Mouse (Mus musculus): ENCODE results near the gene 2410004B18Rik.

The 2410004B18Rik gene

DNA sequence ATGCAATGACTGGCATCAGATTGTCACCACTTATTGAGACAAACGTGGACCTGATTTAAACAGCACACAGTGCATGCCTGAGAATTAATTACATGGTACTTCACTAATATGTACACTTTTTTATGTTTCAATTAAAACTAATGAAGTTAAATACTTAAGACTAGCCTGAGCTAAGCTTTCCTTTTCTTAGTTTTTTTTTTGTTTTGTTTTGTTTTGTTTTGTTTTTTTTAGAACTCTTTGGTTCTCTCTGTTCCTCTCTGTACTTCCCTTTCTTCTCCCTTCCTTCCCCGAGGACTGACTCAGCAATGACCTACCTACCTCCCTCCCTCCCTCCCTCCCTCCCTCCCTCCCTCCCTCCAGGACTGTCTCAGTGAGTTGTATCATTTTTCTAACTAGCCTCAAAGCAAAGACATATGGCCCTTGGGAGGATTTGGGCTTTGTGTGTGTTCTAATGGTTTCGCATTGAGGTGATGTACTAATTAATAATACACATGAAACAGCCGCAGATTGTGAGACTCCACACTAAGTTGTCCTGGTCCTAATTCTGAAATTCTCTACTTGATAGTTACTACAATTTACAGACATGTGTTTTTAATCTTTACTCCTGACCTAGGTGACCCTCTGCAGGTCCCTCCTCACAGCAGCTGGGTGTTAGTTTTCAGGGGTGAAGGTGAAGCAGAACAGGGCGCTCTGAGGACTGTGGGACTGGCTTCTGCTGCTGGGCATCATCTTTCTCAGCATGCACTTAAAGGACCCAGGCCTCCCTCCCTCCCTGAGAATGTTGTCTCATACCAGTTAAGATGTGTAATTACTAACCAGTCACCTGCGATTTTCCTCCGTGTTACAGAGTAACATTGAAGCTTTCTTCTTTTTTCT is 8.1 kb upstream of the 2410004B18Rik start:
- DNase-seq (ENCODE audit: low read depth): no peak

DNA sequence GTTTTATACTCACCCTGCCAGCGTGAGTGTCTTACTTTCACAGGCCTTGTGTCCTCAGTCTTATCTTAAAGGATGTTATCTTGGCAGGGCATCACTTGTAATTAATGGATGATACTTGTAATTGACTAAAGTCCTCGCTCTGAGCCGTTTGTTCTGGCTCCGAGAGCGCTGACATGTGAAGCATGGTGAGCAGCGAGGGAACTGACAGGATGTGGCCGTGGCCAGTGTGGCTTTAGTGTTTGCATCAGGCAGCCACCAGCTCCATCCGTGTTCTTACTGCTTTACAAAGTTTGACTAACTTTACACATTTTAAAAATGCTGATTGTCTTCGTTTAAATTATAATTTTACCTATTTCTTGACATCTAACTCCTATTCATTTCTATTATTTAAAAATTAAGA is 4.0 kb upstream of the 2410004B18Rik start:
- no peak for DNase-seq (ENCODE audit: low read depth)

DNA sequence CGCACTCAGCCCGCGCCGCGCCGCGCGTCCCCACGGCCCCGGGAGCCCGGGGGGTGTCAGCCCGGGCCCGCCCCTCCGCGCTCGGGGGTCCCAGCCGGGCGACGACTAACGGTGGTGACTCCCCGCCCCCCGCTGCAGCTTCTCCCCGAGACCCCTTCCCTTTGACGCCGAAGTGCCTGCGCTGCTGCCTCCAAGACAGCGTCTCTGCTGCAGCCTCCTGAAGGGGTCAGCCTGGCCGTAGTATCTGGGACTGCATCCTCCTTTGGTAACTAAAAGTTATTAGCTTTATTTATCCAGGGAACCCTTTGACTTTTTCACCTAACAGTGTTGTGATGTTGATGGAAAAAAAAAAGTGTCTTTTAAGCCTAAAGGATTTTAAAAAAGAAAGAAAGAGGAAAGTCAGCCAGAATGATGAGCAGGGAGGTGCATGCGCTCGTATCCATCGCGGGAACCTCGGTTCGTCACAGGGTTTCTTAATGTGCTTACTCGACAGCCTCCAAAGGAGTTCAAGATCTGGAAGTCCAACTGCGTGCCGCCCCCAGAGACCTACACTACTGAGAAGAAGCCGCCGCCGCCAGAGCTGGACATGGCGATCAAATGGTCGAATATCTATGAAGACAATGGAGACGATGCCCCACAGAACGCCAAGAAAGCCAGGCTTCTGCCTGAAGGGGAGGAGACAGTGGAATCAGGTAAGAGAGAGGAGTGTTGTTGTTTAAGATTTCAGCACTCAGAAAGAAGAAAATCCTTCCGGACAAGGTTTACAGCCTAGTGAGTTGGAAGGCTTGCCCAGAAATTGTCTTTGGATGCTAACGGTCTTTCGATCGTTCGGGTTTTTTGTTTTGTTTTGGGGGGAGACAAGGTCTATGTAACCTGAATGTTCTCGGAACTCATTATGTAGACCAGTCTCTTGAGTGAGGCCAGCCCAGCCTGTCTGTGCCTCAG is 863 bp downstream of the 2410004B18Rik start:
- no peak for DNase-seq (ENCODE audit: low read depth)

DNA sequence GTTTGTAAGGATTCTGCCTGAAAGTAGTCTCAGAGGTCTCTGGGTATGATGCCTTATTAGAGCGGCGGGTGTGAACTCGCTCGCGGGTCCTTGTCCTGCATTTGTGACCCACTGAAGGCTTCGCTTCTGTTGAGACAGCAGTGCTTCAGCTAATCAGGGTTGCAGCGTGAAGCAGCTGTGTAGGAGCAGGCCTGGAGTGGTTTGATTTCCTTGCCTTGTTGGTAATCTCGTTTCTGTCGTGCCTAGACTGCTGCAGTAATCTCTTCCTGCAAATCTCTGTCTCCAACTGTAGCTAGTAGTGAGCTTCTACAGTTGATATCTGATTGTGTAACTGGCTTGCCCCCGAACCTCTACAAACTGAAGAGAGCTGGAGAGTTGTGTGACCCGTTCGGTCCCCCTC is 1.6 kb downstream of the 2410004B18Rik start:
- DNase-seq (ENCODE audit: low read depth): no peak

DNA sequence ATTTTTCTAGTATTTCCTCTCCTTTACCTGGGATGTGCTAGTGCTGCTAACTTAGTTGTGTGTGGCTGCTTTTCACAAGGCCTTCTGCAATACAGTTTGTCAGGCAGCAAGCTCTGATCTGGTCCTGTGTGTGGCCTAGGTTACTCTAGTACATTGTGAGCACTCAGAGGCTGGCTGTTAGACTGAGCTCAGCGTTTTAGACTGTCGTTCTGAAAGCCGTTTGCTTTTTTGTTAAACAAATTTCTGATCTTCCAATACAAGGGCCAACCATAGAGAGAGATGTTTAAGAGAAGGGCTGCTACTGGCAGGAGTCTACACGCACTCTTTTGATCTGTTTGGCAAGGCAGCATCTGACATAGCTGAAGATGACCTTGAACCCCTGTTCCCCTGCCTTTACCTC is 2.2 kb downstream of the 2410004B18Rik start:
- no peak for DNase-seq (ENCODE audit: low read depth)

DNA sequence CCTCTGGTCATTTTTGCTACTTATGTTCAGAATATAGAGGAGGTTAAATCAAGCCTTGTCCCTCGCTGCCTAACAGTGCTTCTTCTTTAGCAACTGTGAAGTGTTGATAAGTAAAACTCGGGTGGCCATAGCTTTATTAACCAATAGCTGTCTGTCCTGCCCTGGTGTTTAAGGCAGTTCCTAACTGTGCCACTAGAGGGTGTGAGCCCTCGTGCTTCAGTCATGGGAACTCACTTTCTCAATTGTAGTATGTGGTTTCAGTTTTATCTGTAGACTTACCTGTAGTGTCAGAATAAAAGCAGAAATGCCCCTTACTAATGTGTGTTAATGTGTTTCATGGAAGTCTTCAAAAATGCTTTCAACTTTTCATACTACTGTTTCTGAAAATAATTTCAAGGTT is 4.2 kb downstream of the 2410004B18Rik start:
- peak; percentile 79 for DNase-seq (ENCODE audit: low read depth)

DNA sequence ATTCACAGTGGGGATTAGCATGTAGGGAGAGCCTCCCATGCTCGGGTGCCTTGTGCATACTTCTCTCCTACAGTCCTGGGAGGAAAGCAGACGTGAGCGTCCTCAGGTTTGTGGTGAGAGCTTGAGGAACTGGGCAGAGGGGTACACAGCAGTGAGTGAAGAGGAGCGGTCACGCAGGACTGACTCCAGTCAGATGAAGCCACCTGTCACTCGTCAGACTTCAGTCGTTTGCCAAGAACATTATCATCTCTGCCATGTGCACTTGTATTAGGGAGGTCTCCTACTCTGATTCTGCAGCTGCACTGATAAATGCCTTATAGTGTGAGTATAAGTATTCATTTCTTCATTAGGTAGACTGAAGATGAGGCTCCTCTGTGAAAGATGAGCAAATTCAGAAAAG is 6.5 kb downstream of the 2410004B18Rik start:
- DNase-seq (ENCODE audit: low read depth): no peak

DNA sequence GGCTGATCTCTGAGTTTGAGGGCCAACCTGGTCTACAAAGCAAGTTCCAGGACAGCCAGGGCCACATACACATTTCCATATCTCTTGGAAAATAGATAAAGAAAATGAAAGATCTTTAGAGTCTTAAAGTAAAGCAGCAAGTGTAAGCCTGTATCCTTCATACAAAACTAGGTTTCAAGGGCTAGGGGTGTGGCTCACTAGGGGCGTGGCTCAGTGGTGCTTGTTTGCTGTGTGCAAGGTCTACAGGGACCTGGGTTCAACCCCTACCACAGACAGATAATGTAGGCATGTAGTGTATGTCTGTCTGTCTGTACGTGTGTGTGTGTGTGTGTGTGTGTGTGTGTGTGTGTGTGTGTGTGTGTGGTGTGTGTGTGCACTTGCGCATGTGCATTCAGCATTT is 8.1 kb downstream of the 2410004B18Rik start:
- no peak for DNase-seq (ENCODE audit: low read depth)

DNA sequence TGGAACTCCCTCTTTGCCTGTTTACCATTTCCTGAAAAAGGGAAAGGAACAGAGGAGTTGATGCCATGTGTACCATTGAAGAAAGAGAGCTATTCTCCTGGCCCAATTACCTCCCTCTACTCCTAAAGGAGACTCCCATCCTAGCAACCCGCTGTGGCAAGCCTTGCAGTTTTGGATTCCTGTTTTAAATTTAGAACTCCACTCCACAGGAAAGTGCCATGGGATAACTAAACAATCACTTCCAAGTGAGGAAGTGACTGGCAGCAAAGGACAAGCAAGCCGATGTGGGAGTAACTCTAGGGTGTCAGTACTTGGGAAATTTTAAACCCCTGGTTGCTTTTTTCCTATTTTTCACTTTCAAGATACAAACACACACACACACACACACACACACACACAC is 8.8 kb downstream of the 2410004B18Rik start:
- no peak for DNase-seq (ENCODE audit: low read depth)

DNA sequence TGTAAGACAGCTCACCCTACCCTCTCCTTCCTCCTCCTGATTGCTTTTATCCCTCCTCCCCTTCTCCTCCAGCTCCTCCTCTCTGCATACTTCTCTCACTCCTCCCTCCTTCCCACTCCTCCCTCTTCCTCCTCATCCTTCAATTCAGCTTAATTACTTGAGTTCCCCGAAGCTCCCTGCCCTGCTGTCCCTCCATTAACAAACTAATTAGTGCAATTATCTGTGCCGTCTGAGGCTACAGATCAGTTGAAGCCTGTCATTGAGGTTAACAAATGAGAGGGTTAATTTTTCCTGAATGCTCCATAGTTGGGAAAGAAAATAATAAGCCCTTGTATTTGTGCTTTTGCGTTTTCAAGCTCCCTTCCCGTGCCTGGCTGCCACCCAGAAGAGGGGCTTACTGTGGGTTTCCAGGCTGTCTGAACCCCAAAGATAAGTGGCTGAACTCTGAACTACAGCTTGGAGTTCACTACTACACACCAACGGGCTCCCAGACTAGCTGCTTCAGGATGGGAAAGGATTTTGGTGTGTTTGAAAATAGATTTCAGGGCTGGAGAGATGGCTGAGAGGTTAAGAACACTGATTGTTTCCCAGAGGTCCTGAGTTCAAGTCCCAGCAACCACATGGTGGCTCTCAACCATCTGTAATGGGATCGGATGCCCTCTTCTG is 9.9 kb downstream of the 2410004B18Rik start:
- no peak for DNase-seq (ENCODE audit: low read depth)

DNA sequence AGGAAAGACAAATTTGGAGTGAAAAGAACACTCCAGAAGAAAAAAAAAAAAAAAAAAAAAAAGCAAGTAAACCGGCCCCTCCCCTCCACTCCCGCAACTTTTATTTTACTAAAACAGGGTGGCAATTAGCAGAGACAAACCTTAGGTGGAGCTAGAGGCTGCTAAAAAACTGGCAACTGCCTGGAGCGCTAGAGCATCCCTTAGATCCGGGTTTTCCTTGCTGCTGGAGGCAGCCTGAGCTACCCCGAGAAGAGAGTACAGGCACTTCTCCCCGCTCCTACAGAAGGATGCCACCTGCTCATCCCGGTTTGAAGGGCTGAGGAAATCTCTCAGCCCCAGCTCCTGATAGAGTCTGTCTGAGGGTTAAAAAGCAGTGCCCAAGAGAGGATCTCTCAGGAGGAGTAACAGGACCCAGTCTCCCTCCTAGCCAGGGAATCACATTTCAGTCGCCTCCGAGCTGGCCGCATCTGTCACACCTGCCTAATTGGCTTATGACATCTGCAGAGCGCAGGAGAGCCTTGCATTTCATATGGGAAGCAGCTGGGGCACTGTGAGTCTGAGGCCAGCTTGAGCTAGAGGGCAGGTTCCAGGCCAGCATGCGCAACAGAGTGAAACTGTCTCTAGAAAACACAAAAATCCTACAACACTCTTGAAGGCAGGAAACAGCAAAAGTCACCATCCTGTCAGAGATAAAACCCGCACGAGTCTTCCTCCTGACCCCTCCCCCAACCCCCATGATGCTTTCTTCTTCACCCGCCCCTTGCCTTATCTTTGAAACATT is 12.4 kb downstream of the 2410004B18Rik start:
- DNase-seq (ENCODE audit: low read depth): no peak

DNA sequence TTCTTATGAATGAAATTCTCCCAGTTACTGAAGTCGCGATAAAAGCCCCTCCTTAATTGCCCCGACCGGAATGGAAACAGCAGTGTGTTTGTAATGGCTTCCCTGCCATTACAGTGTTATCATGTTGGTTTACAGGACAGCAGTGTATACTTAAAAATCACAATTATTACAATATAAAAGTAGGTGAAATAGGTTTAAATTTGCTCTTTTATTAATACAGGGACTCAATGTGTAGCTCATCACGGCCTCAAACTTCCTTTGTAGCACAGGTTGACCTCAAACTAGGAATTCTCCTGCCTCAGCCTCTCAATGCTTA is 13.0 kb downstream of the 2410004B18Rik start:
- no peak for DNase-seq (ENCODE audit: low read depth)

DNA sequence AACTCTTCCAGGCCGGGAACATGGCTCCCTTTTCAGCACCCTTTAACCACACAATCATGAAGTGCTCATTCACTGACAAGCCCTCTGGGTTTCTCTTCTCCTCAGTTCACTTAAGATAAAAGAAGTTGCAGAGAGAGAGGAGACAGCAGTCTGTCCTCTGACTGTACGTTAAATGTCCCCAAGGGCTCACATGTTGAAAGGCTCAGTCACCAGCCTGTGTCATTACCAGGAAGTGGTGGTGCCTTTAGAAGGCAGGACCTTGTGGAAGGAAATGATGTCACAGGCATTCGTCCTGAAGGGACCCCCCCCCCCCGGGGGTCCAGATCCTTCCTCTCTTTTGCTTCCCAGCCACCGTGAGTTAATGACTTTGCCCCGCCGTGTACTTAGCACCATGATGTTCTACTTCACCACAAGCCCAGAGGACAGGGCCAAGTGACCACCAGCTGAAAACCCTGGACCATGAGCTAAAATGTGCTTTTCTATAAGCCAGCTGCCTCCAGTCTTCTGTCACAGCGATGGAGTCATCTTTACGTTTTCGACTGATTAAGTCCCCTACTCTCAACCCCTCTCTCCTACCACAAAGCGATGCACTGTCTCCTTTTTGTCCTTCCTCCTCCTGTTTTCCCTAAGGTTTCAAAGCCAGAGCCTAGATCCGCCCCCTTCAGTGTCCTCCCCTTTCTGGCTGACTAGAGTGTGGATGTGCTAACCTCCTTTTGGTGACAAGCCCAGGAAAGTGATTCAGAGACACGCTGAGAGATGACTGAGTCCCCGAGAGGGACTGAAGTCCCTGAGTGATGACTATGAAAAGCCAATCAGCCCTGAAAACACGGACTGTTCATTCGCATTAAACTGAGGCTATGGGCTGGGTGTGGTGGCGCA is 13.7 kb downstream of the 2410004B18Rik start:
- no peak for DNase-seq (ENCODE audit: low read depth)

DNA sequence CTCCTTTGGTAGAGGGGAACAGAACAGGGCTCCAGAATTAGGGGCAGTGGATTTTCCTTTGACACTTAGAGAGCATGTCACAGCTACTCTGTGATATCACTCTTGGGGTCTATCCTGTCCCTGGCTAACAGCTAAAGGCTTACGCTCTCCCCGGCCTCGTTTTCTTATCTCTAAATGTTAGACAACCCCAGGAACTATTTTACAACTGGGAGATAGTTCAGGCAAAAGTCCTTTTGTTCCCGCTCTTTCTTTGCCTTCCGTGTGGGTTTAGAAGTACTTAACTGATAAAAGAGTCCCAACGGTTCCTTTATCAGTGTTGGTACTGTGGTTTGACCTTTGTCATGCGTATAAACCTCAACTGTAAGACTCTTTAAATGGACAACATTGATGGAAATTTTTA is 15.1 kb downstream of the 2410004B18Rik start:
- no peak for DNase-seq (ENCODE audit: low read depth)

DNA sequence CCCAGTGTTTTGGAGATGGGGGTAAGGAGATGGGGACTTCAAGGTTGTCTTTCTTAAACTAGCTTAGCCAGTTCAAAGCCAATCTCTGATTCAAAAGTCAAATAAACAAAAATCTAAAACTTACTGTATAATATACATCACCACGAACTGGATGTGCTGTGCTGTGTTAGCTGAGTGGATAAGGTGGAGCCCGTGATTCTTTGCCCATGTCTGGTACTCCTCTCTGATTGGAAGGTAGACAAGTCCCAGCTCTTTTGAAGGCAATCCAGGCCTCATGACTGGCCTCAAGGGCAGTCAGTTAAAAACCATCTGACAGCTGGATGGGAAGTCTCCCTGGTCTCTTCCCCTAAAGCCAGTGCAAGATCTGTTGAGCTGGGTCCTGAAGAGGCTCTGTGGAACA is 15.6 kb downstream of the 2410004B18Rik start:
- DNase-seq (ENCODE audit: low read depth): no peak

DNA sequence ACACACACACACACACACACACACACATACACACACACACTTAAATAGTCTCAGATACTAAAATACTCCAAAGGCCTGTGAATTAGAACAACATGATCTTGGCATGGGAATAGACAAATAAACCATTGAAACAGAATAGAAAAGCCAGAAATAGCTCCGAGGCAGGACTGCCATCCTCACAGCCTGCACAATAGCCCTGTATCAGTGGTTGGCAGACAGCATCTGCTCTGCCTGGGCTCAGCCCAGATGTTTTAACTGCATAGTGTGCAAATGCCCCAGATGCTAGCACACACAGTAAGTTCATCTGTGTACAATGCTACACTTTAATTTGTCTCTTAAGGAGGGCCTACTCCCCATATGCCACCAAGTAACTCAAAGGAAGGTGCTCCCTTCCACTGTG is 22.0 kb downstream of the 2410004B18Rik start:
- DNase-seq (ENCODE audit: low read depth): no peak

DNA sequence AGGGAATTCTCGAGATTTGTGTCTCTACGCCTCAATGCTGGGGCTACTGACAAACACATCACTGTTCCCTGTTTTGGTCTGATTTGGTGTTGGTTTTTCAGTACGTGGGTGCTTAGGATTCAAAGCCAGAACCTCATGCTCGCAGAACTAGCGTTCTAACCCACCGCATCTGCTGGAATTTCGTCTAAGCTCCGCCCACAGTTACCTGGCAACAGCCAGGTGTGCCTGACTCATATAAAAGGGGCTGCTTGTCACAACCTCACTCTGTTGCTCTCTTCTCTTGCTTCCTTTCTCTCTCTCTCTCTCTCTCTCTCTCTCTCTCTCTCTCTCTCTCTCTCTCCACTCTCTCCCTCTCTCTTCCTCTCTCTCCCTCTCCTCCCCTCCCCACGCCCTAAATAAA is 24.6 kb downstream of the 2410004B18Rik start:
- DNase-seq (ENCODE audit: low read depth): no peak

DNA sequence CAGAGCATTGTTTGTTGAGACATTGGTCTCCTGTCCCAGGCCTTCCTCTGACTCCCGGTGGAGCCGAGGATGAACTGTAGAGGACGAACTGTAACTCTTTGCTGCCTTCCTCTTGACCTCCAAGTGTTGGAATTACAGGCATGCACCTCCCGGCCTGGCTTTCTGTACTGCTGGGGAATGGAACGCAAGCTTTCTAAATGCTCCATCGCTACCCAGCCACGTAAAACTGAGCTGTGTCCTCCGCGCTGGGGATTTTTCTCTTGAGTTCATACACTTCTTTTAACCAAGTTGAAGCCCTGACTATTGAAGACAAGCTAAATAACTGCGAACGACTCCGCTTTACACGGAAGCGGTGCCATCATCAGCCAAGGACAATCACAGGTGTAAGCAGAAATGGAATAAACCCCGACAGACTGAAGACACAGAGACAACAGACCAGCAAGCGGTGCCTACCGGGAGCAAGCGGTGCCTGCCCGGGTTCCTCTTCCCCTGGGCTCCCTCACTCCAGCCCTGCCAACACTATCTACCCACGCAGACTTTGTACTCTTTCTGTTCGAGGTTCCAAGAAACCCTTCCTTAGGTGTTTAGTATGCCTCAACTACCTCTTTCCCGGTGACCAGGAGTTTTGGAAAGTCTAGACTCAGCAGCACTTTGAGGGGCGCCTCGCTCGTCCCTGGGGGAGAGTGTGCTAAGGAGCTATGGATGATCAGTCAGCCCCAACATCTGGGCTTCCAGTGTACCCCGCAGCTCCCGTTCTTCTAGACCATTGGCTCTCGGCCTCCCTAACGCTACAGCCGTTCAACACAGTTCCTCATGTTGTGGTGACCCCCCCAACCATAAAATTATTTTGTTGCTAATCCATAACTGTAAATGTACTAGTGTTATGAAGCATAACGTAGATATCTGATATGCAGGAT is 25.5 kb downstream of the 2410004B18Rik start:
- no peak for DNase-seq (ENCODE audit: low read depth)

DNA sequence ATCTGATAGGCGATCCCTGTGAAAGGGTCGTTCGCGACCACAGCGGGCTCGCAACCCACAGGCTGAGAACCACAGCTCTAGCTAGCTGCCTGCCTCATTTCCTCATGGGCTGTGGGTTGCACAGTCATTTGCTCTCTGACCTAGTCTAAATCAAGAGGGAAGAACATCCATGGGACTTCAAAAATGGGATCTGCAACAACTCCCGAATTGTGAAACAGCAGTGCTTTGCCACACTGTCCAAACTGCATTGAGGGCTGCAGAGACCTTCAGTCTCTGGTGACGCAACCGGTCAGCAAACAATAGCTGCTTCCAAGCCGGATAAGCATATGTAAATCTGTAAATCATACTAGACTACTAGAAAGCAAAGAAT is 26.2 kb downstream of the 2410004B18Rik start:
- no peak for DNase-seq (ENCODE audit: low read depth)

DNA sequence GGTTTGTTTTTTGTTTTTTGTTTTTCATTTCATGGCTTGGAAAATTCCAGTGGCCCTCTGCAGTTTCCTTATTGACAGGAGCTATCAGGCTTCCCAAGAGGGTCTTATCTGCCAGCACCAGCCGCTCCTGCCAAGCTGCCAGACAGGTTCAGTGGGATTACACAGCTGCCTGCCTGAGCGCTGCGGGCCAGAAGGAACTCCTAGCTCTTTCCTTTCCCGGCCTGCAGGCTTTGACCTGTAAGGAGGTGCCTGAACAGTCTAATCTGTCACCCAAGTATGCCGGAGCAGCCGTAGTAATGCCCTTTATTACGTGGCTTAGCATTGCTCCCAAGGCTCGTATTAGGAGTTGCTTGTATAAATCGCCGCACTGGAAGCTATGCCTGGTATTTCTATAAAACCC is 26.7 kb downstream of the 2410004B18Rik start:
- DNase-seq (ENCODE audit: low read depth): no peak
